Mouse (Mus musculus) monocyte, adult 5-6 weeks (primary cell): Measurements from ENCODE around the gene Pi16. TPM values are rescaled to one million over a fixed set of nuclear protein-coding genes. Genes with fewer than 3 reads are reported as not detected.

Experiments used
- ATAC-seq: fragments of 153-309, 156-312 bp; replicated peaks from 2 replicates; pipeline ENCODE4 v1.8.0; 2017; ENCODE audit warnings: mild to moderate bottlenecking; ENCODE audit not compliant: low TSS enrichment, insufficient number of reproducible peaks, severe bottlenecking, poor library complexity, low FRiP score
- total RNA-seq: library from RNA; stranded (forward); fragments of 200-1000, 200-491, 200-594 nt; gene quantifications from 3 replicates; pipeline ENCODE4 v1.2.3, GENCODE M21; 2017

Gene Pi16
- total RNA-seq, 1 experiment from 2014 or later = 37.3 TPM

GRCm38 (mm10) chr17:29325831-29326230 lies 8.4 kb downstream of the Pi16 start:
- no peak for ATAC-seq

DNA sequence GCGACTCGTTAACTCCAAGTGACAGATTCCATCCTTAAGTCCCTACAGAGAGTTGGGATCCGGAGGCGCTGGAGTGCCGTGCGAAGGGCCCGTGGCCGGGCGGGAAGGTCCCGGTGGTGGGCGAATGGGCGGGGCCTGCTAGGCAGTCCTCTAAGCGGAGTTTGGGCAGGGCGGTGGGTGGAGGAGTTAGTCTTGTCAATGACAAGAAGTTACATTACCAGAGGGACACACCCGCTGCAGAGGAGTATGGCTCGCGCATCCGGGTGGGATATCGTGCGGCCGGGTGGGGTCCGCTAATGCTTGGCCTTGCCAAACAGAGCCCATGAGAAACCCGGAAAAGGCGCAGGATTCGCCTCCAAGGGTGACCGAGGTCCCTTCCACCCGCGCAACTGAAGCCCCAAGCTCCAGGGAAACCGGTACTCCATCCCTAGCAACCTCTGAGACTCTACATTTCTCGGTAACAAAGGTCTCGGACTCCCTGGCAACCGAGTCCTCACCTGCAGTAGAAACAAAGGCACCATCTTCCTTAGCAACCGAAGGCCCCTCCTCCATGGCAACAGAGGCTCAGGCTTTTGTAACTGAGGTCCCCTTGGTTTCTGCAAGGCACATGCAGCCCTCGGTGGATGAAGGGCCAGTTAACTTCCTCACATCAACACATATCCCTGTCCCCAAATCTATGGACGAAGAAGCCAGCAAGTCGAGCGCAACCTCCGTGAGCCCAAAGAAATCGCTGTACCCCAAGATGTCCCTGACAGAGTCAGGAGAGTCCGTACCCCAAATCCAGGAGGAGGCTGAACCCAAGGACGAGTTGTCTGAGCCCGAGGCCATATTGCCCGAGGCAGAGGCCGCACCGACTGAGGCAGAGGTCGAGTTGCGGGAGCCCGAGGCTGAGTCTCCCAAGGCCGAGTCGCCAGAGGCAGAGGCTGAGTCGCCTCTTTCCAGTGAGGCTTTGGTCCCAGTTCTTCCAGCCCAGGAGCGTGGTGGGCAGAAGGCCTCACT lies 9.3 kb downstream of the Pi16 start:
- no peak for ATAC-seq

DNA sequence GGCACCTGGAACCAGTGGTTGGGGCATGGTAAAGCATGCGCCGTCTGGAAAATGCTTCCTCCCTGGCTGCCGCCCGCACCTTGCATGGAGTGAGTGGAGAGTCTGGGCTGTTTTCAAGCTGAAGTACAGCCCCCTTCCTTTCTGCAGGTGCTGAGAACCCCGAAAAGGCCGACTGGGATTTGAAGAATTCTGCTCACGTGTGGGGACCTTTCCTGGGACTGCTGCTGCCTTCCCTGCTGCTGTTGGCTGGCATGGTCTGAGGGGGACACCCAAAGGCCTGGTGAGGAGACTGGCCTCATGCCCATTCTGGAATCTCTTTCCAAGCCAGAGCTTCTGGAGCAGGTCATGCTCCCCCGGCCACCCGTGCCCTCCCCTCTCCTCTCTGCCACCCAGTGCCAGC lies 10.2 kb downstream of the Pi16 start:
- no peak for ATAC-seq

- ATAC-seq = no peak
Measured at GRCm38 (mm10) chr17:29330221-29330620, 12.7 kb downstream of the Pi16 start.

- ATAC-seq = no peak
Measured at GRCm38 (mm10) chr17:29330671-29331410, 13.4 kb downstream of the Pi16 start.

- ATAC-seq = no peak
Measured at GRCm38 (mm10) chr17:29332186-29332685, 14.8 kb downstream of the Pi16 start.

DNA sequence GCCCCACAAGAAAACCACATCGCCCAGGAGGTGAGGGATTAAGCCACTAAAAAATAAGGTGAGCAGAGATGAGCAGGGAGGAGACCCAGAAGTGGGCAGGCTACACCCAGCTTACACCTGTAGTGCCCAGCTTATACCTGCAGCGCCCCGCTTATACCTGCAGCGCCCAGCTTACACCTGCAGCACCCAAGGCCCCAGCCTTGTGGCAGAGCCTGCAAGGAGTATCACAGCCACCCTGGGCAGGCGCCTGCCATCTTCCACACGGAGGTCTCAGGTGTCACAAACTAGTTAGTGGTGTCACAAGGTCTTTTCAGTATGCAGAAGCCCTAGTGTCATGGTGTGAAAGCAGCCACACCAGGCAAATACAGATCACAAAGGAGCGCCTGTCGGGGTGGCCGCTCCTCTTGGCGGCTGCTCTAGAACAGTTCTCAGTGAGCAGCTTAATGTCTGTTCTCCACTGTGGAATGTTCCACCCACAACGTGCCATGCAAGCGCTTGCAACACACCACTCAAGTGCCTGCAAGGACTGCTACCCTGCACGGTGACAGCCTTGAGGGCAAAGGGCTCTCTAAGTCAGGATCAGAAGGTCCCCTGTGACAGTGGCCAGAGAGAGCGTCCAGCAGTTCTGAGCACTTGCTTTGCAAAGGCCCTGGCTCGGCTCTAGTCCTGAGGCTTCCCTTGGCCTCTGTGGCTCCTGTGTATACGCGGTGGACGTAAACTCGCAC lies 18.9 kb downstream of the Pi16 start:
- no peak for ATAC-seq

- no peak for ATAC-seq
Measured at GRCm38 (mm10) chr17:29337979-29338823, 20.7 kb downstream of the Pi16 start.

DNA sequence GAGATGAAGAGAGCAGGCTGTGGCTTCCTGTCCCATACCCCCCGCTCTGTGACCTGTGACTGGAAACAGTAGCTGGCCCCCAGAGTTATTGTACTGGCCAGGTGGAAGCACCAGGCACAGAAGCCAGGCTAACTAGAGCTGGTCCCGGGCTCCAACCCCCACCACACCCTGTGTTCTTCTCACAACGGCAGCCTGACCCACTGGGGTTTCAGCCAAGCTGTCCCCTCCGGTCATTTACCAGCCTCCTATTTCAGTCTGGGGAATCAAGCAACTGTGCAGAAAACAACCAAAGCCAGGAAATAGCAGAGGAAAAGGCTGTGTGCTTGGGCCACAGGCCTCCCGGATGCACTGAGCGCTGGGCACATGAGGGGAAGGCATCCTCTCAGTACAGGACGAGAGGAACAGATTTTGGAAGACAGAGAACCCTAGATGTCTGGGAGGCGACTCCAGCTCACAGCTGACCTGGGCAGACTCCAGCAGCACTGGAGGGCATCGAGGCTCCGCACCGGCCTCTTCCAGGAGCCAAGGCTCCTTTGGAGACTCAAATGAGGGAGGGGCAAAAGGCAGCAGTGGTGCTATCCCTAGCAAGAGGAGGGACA lies 21.8 kb downstream of the Pi16 start:
- no peak for ATAC-seq

- ATAC-seq = no peak
Measured at GRCm38 (mm10) chr17:29340406-29341261, 23.2 kb downstream of the Pi16 start.

- peak; percentile 44 for ATAC-seq
Measured at GRCm38 (mm10) chr17:29341591-29342003, 24.1 kb downstream of the Pi16 start.

- no peak for ATAC-seq
Measured at GRCm38 (mm10) chr17:29342010-29342910, 24.8 kb downstream of the Pi16 start.

GRCm38 (mm10) chr17:29343241-29343640 lies 25.8 kb downstream of the Pi16 start:
- ATAC-seq = no peak

DNA sequence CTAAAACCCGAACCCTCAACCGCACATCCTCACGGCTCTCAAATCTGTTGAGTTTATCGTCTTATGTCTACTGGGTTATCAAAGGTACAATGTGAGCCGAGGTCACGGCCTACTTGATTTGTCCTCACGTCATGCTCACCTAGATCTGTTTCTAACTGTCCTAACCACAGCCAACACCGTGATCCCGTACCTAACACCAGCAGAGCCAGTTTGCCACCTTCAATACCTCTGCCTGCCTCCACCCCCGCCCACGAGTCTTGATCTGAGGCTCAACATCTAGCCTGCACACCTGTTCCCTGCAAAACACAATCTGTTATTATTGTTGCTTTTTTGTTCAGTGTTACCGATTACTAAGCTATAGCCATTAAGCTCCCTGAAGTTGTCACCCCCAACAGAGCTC lies 27.8 kb downstream of the Pi16 start:
- ATAC-seq = no peak

- no peak for ATAC-seq
Measured at GRCm38 (mm10) chr17:29346496-29347125, 29.1 kb downstream of the Pi16 start.
